Mouse (Mus musculus) intestine, postnatal 0 days (tissue): Measurements from ENCODE around the gene Itm2b. TPM values are rescaled to one million over a fixed set of nuclear protein-coding genes. Genes with fewer than 3 reads are reported as not detected.

Experiments
- ATAC-seq: fragments of 200-750 bp; cut with Nextera tagmentation; 2 replicates; pipeline ENCODE4 v1.8.0; 2017; ENCODE audit warnings: mild to moderate bottlenecking, moderate TSS enrichment, moderate library complexity
- H3K27ac ChIP-seq: fragments of 300-500 bp; sonication (generic); 2 replicates; pipeline ENCODE4 v1.5.1; 2014; ENCODE audit warnings: mild to moderate bottlenecking, low read depth, low read length, moderate library complexity
- H3K27me3 ChIP-seq: fragments of 300-500 bp; sonication (generic); replicated peaks from 2 replicates; pipeline ENCODE4 v1.6.1; 2014; ENCODE audit warnings: low read length, mixed read lengths; ENCODE audit not compliant: control insufficient read depth, insufficient read depth
- H3K36me3 ChIP-seq: fragments of 300-500 bp; sonication (generic); 2 replicates; pipeline ENCODE4 v1.6.1; 2014; ENCODE audit warnings: mild to moderate bottlenecking, moderate library complexity; ENCODE audit not compliant: control insufficient read depth, insufficient read depth
- H3K4me1 ChIP-seq: fragments of 300-500 bp; sonication (generic); replicated peaks from 2 replicates; pipeline ENCODE4 v1.6.1; 2014; ENCODE audit warnings: antibody characterized with exemption, low read length, mixed read lengths; ENCODE audit not compliant: control insufficient read depth, insufficient read depth
- H3K4me2 ChIP-seq: fragments of 300-500 bp; sonication (generic); replicated peaks from 2 replicates; pipeline ENCODE4 v1.6.1; 2014; ENCODE audit warnings: low read depth, mild to moderate bottlenecking, moderate library complexity
- H3K4me3 ChIP-seq: fragments of 300-500 bp; sonication (generic); 2 replicates; pipeline ENCODE4 v1.5.1; 2014; ENCODE audit warnings: low read depth, low read length
- H3K9ac ChIP-seq: fragments of 300-500 bp; sonication (generic); 2 replicates; pipeline ENCODE4 v1.6.1; 2014; ENCODE audit warnings: mild to moderate bottlenecking, low read depth, low read length
- H3K9me3 ChIP-seq: fragments of 300-500 bp; sonication (generic); 2 replicates; pipeline ENCODE4 v1.6.1; 2016; ENCODE audit warnings: mixed run types; ENCODE audit not compliant: control insufficient read depth
- CTCF ChIP-seq: sonication (generic); IDR thresholded peaks from 2 replicates; pipeline ENCODE4 v1.5.1; 2016; ENCODE audit warnings: low read depth, mild to moderate bottlenecking, control low read depth, antibody characterized with exemption, moderate library complexity
- WGBS: fragments of 180-500 bp; shearing (Covaris S2); extraction: QIAGEN DNeasy Blood & Tissue Kit; methylation state at CpG from one replicate; pipeline ENCODE4 v1.1.7; 2014; 5-methylcytosine and 5-hydroxymethylcytosine counted together
- polyA plus RNA-seq: library from polyadenylated mRNA; unstranded; fragments of >200 nt; fragmentation: Nextera tagmentation; extraction: Ambion mirVana; gene quantifications from 2 replicates; pipeline ENCODE4 v1.2.1, GENCODE M21; 2015

Itm2b gene
- polyA plus RNA-seq, 1 experiment from 2014 or later, result 1,587 TPM

DNA sequence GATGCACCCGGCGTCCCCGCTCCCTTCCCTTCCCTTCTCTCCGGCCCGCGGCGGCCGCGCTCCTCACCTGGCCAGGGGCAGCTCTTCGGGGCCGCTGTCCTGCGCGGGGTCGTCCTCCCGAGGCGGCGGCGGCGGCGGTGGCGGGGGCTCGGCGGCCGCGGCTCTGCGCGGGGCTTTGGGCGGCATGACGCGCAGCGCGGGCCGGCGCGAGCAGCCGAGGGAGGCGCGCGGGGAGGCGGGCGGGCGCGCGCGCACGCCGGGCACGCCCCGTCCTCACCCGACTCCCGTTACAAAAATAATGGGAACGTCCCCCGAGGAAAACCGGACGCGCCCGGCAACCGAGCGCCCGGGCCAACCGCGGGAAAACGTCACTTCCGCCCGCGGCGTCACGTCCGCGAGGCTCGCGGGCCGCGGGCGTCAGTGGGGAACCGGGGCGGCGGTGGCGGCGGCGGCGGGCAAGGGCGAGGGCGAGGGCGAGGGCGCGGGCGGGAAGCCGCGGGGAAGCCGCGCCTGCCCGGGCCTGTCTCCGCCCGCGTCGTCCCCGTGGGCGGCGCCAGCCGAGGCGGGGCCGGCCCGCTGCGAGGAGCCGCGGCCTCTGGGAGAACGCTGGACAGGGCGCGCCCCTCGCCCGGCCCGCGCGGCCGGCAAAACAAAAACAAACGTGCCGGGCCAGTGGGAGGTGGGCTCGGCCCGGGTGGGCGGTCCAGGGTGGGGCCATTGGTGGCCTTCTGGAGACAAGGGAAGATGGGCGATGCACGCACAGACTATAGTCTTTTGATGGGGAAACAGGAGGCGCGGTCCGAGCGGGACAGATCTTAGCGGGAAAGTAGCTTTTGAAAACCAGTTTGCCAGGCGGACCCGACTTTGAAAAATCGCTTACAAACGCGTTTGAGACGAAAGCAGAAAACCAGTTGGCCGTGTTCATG lies 59.4 kb downstream of the Itm2b start, which contains the start of gene Rb1:
TSS of gene Rb1 (minus strand) at position 367 of the 926 bp plus-strand sequence.
- WGBS, result under 1% methylated on average over 94 of the region's 135 CpGs
- ATAC-seq, result peak; percentile 89

DNA sequence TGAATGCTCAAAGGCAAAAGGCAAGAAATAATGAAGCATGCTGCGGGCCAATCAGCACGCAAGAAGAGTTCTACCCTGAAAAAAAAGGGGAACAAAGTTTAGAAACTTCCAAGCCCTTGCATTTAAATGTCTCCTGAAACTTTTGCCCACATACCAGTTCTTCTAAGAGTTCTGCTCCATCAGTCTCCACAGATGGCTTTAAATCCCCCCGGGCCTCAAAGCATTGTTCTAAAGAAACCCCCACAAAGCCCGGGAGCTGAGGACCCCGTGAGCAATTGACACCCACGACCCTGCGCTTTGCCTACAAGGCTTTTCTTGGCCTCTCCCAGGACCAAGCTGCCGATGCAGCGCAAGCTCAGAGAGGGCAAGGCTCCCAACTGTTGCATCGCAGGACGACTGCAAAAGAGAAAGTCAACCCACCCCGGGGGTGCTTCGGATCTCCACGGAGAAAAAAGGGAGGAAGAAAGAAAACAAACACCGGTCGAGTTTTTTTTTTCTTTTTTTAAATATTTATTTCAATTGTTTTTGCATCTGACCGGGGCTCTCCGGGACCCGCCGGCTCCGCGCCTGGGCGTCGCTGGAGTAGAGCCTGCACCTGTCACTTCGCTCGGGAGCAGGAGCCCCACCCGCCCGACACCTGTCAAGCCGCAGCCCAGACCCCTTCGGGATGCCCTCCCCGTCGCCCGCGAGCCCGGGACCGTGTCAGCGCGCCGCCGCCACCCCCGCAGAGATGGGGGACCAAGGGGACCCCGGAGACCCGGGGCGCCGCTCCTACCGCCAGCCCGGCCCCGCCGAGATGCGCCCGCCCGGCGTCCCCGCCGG lies 60.2 kb downstream of the Itm2b start:
- 2% methylated on average over 51 of the region's 55 CpGs for WGBS
- TF ChIP-seq CTCF, result no peak
- Histone ChIP-seq H3K27me3 (no peaks in the 10 kb centered on the region), H3K36me3 (no peaks in the 10 kb centered on the region), H3K27ac (peak overlapping the region; percentile 90), H3K4me1 (no peaks in the 10 kb centered on the region; the same call in 1 of the 2 replicates), H3K9ac (peak overlapping the region; percentile 89), H3K4me3 (peak overlapping the region; percentile 88), H3K4me2 (peak overlapping the region; percentile 75), H3K9me3 (no peaks in the 10 kb centered on the region)
- peak; percentile 33 for ATAC-seq

More for the DNA sequence above, 59.4 kb downstream of the Itm2b start, which contains the start of gene Rb1:
- Histone ChIP-seq H3K27ac (peak within 1 kb of the TSS; percentile 90), H3K27me3 (no peaks in the 10 kb centered on the region), H3K9ac (peak within 1 kb of the TSS; percentile 89), H3K4me2 (peak within 1 kb of the TSS; percentile 75), H3K4me3 (peak within 1 kb of the TSS; percentile 88), H3K9me3 (no peaks in the 10 kb centered on the region), H3K4me1 (no peaks in the 10 kb centered on the region; the same call in 1 of the 2 replicates), H3K36me3 (no peaks in the 10 kb centered on the region)
- no peak for TF ChIP-seq CTCF

GRCm38 (mm10) chr14:73323965-73324364 lies 61.1 kb downstream of the Itm2b start:
- no peaks in the 10 kb centered on the region for H3K36me3 ChIP-seq
- no peaks in the 10 kb centered on the region for H3K27me3 ChIP-seq
- TF ChIP-seq CTCF, result no peak
- no peaks in the 10 kb centered on the region; the same call in 1 of the 2 replicates for H3K4me1 ChIP-seq
- H3K9ac ChIP-seq, result no peak overlapping the region
- 80% methylated on average over 2 of the region's 2 CpGs for WGBS
- no peaks in the 10 kb centered on the region for H3K9me3 ChIP-seq
- no peak for ATAC-seq
- no peak overlapping the region for H3K4me3 ChIP-seq
- H3K4me2 ChIP-seq, result peak overlapping the region; percentile 75; the same call in 1 of the 2 replicates
- no peak overlapping the region for H3K27ac ChIP-seq

DNA sequence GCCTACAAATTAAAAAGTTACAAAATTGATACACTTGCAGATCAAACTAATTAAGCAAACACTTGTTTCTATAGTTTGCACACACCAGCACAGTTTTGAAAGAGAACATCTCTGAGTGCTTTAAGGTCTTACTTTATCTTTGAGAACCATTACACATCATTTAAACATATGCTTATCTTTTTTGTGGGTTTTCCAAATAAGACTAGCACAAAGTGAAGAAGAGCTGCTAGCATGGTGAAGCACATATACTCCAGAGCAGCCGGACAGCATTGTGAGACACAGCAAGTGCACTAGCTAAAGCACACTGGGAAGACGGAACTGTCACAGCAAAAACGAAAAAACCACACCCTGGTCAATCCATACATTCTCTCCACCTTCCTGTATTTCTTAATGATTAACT lies 62.9 kb downstream of the Itm2b start:
- Histone ChIP-seq H3K4me3 (no peak overlapping the region), H3K36me3 (no peaks in the 10 kb centered on the region), H3K4me1 (no peaks in the 10 kb centered on the region; the same call in 1 of the 2 replicates), H3K4me2 (peak overlapping the region; percentile 46), H3K9ac (no peak overlapping the region), H3K27me3 (no peaks in the 10 kb centered on the region), H3K27ac (no peak overlapping the region), H3K9me3 (no peaks in the 10 kb centered on the region)
- 39% methylated on average over 3 of the region's 3 CpGs for WGBS
- no peak for ATAC-seq
- TF ChIP-seq CTCF, result no peak

GRCm38 (mm10) chr14:73316933-73317332 lies 68.2 kb downstream of the Itm2b start:
- H3K4me2 ChIP-seq, result no peak overlapping the region
- H3K27me3 ChIP-seq, result no peaks in the 10 kb centered on the region
- ATAC-seq, result no peak
- TF ChIP-seq CTCF, result no peak
- no peaks in the 10 kb centered on the region for H3K4me1 ChIP-seq
- no peaks in the 10 kb centered on the region for H3K9me3 ChIP-seq
- H3K36me3 ChIP-seq, result no peaks in the 10 kb centered on the region
- no peak overlapping the region for H3K27ac ChIP-seq
- no peak overlapping the region for H3K4me3 ChIP-seq
- no peak overlapping the region for H3K9ac ChIP-seq

DNA sequence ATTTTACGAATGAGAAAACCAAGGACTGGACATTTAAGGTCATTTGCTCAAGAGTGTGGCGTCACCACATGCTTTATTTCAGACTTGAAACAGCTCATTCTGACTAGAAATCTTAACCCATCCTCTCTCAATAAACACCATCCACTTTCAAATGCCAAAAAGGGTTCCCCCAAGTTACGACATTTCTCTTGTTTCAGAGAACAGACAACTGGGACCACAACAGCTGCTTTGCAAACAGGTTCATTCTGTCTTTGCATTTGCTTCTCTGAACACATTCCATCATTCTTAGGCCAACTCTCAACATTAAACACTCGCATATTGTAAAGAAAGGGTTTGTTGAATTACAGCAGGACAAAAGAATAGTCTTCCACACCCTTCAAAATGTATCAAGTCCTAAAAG lies 71.2 kb downstream of the Itm2b start:
- Histone ChIP-seq H3K27ac (no peak overlapping the region), H3K27me3 (no peaks in the 10 kb centered on the region), H3K4me2 (no peak overlapping the region), H3K4me1 (no peaks in the 10 kb centered on the region), H3K4me3 (no peak overlapping the region), H3K9ac (no peak overlapping the region), H3K9me3 (no peaks in the 10 kb centered on the region), H3K36me3 (no peaks in the 10 kb centered on the region)
- 82% methylated on average over 4 of the region's 4 CpGs for WGBS
- TF ChIP-seq CTCF, result no peak
- no peak for ATAC-seq
